ENCODE assay signal across 8 mouse cellular contexts in genomic region chr15:61096021-61096781, GRCm38 (mm10).
DNase-seq lines count a peak whose midpoint lies in the region; ATAC-seq and TF ChIP-seq lines count a peak whose summit lies in the region.

No protein-coding gene starts in this region.

- H3K79me2 ChIP-seq in MEL (ENCODE audit: control insufficient read depth, insufficient read depth, low read length, poor library complexity), result no peaks in the 10 kb centered on the region

- TF ChIP-seq POLR2A in MEL (IDR thresholded peaks at IDR 0.05; ENCODE audit: control insufficient read depth in 1 of 2, insufficient read depth in 1 of 2, low read depth in 1 of 2, low read length in 2 of 2, poor library complexity in 1 of 2), result no peak

- ATAC-seq in hindbrain, embryonic 11.5 days (ENCODE audit: low FRiP score), result peak; percentile 40; the same call in 1 of the 2 replicates
- ATAC-seq in erythroid progenitor cell, adult 5-6 weeks (replicated peaks; ENCODE audit: low FRiP score, poor library complexity, severe bottlenecking), result no peak

- peak; percentile 33 for TF ChIP-seq RAD21 in MEL (IDR thresholded peaks at IDR 0.05; ENCODE audit: low read depth, low read length)

- no peaks in the 10 kb centered on the region for H3K27me3 ChIP-seq in hindbrain, embryonic 11.5 days (ENCODE audit: control insufficient read depth, insufficient read depth, low read length)
- no peaks in the 10 kb centered on the region for H3K27me3 ChIP-seq in hindbrain, embryonic 10.5 days (ENCODE audit: insufficient read depth, poor library complexity, severe bottlenecking)
- H3K27me3 ChIP-seq in MEL (ENCODE audit: control insufficient read depth in 1 of 2, insufficient read depth in 2 of 2, low read length in 2 of 2), result no peaks in the 10 kb centered on the region

- peak; percentile 43 for DNase-seq in hindbrain, embryonic 11.5 days (ENCODE audit: low spot score)
- no peak for DNase-seq in hindbrain, embryonic 10.5 days (ENCODE audit: low spot score)
- DNase-seq in MEL (ENCODE audit: low read depth, low spot score), result peak; percentile 8
- DNase-seq in embryo, embryonic 11.5 days (ENCODE audit: low read depth, low spot score), result peak; percentile 29
- peak; percentile 37 for DNase-seq in lung, postnatal 36 days
- no peak for DNase-seq in thymus, postnatal 14 days
- DNase-seq in heart, adult 9 months (ENCODE audit: low spot score in 2 of 2), result no peak

- H3K4me1 ChIP-seq in hindbrain, embryonic 11.5 days (replicated peaks; ENCODE audit: control insufficient read depth, insufficient read depth, low read length), result no peaks in the 10 kb centered on the region
- H3K4me1 ChIP-seq in hindbrain, embryonic 10.5 days (replicated peaks), result no peaks in the 10 kb centered on the region
- no peaks in the 10 kb centered on the region for H3K4me1 ChIP-seq in MEL (ENCODE audit: control insufficient read depth in 1 of 2, insufficient read depth in 2 of 2, low read length in 2 of 2)

- TF ChIP-seq EP300 in MEL (IDR thresholded peaks at IDR 0.05; ENCODE audit: low read depth in 1 of 2, low read length in 2 of 2), result no peak

- H3K9me3 ChIP-seq in hindbrain, embryonic 11.5 days (ENCODE audit: control insufficient read depth, low read length), result no peaks in the 10 kb centered on the region
- H3K9me3 ChIP-seq in hindbrain, embryonic 10.5 days, result no peaks in the 10 kb centered on the region
- H3K9me3 ChIP-seq in MEL (replicated peaks; ENCODE audit: insufficient read depth, low read length), result no peaks in the 10 kb centered on the region

- peak in 1 of 3 experiments; percentile 30; a peak in 1 of 6 replicates for TF ChIP-seq CTCF in MEL (IDR thresholded peaks at IDR 0.05 in 2 of 3, conservative IDR thresholded peaks at IDR 0.05 in 1 of 3; ENCODE audit: control insufficient read depth in 1 of 3, insufficient read depth in 1 of 3, low read depth in 2 of 3, low read length in 3 of 3, poor library complexity in 1 of 3, severe bottlenecking in 1 of 3)

- no peak overlapping the region for H3K4me3 ChIP-seq in hindbrain, embryonic 11.5 days (ENCODE audit: low read depth, low read length)
- no peak overlapping the region for H3K4me3 ChIP-seq in hindbrain, embryonic 10.5 days
- H3K4me3 ChIP-seq in MEL (ENCODE audit: control insufficient read depth in 1 of 2, insufficient read depth in 1 of 2, low read depth in 2 of 2, low read length in 2 of 2), result no peak overlapping the region

- WGBS in hindbrain, embryonic 11.5 days, result 45% methylated on average over 3 of the region's 3 CpGs
- 63% methylated on average over 3 of the region's 3 CpGs for WGBS in hindbrain, embryonic 10.5 days

- no peaks in the 10 kb centered on the region for H3K36me3 ChIP-seq in hindbrain, embryonic 11.5 days (ENCODE audit: control insufficient read depth, insufficient read depth, low read length)
- no peaks in the 10 kb centered on the region for H3K36me3 ChIP-seq in hindbrain, embryonic 10.5 days
- no peaks in the 10 kb centered on the region for H3K36me3 ChIP-seq in MEL (ENCODE audit: control insufficient read depth in 1 of 2, insufficient read depth in 2 of 2, low read length in 2 of 2)

- H3K9ac ChIP-seq in hindbrain, embryonic 11.5 days (ENCODE audit: low read depth, low read length), result no peak overlapping the region
- H3K9ac ChIP-seq in MEL (ENCODE audit: control insufficient read depth, low read depth, low read length, poor library complexity, severe bottlenecking), result no peak overlapping the region

- H3K27ac ChIP-seq in hindbrain, embryonic 11.5 days (ENCODE audit: low read depth, low read length), result no peak overlapping the region
- no peak overlapping the region for H3K27ac ChIP-seq in hindbrain, embryonic 10.5 days
- H3K27ac ChIP-seq in MEL (ENCODE audit: control insufficient read depth, low read depth, low read length), result no peak overlapping the region

- no peak overlapping the region for H3K4me2 ChIP-seq in hindbrain, embryonic 11.5 days (replicated peaks; ENCODE audit: low read depth, low read length)

TF ChIP-seq in MEL, 35 proteins besides CTCF, POLR2A, EP300 and RAD21:
- TF ChIP-seq UBTF (IDR thresholded peaks at IDR 0.05; ENCODE audit: borderline replicate concordance, insufficient read depth, low read depth, low read length), result no peak
- TF ChIP-seq SMC3 (IDR thresholded peaks at IDR 0.05; ENCODE audit: low read depth, low read length), result peak; percentile 15; the same call in 1 of the 2 replicates

Comparison
In these comparisons a context has a peak if more than half of its experiments do, and no peak if none do; other contexts are left out.
1. DNase-seq: peak in hindbrain, embryonic 11.5 days (single experiment), MEL (single experiment), embryo, embryonic 11.5 days (single experiment) and lung, postnatal 36 days (single experiment); none in hindbrain, embryonic 10.5 days (single experiment), thymus, postnatal 14 days (single experiment) and heart, adult 9 months (0 of 2).